Mouse (Mus musculus) kidney, postnatal 25 days (tissue): ENCODE data around the gene Gemin7.
"Not testable (repeated sequence)": the region's sequence is repeated elsewhere in the genome, so short reads cannot be mapped to it uniquely, and the experiment has no call there.

Experiments
- DNase-seq, 2 experiments: peaks; one replicate each; pipeline ENCODE4 v3.0.0; 2021; ENCODE audit warnings: mixed read lengths in 2 of 2

Gene Gemin7

DNA sequence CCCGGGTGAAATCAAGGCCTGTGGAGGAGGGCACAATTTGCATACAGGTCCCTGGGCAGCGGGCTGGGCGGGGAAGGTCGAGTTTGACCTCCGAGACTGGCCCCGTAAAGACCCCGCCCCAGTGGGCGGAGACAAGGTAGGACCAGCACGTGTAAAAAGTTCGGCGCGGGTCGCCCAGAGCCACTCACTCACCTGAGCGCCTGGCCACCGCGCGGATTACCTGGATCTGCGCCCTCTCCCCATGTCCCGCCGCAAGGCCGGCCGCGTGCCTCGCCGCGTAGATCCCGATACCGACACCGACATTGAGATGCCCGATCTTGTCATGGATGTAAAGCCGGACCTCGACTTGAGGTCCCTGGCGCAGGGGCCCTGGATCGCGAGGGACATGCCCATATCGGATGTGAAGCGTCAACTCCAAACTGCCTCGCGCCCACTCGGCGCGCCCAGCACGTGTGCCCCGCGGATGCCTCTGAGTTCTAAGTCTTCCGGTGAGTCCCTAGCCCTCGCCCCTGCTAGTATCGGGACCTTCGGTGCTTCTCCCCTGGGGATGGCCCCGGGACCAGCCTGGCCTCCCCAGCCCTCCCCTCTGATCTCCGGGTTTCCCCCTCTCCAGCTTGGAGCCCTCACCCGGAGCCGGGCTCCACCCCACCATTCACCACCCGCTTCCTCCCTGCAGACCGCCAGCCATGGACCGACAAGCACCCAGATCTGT lies at the start of gene Gemin7, which contains the start of gene Zfp296:
Gene Gemin7 (minus strand): TSS at position 455 of the 712 bp plus-strand sequence.
Gene Zfp296 (plus strand): TSS at position 147 of the 712 bp plus-strand sequence.
- peak; percentile 67 to 79 for DNase-seq

DNA sequence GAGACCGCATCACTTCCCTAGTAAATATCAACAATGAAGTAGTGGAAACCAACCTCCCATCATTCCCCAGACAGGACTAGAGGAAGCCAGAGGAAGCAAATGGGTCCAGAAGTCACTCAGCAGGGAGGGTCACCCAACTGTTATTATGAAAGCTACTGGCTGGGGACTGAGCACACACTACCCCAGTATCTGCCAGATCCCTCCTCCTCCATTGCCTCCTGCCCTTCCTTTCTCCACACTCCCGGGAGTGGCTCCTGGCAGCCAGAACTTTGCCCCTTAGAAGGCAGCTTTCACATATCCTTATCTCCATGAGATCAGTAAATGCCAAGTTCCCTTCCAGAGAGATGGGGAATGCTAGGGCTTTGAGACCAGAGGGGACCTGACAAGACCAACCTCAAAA lies 46.0 kb upstream of the Gemin7 start:
- no peak for DNase-seq

DNA sequence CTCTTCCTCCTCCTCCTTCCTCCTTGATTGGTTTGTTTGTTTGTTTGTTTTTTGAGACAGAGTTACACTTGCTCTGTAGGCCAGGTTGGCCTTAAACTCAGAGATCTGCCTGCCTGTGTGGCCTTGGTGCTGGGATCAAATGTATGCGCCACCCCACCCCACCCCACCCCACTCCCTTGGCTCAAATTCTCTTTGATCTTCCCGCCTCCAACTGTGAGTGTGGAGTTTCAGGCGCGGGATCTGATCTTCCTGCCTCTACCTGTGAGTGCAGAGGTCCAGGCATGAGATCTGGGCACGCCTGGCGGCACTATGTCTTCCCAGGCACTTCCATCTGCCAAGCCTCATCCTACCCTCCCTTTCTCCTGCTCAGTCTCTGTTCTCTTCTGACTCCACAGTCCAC lies 44.8 kb upstream of the Gemin7 start:
- DNase-seq: no peak

DNA sequence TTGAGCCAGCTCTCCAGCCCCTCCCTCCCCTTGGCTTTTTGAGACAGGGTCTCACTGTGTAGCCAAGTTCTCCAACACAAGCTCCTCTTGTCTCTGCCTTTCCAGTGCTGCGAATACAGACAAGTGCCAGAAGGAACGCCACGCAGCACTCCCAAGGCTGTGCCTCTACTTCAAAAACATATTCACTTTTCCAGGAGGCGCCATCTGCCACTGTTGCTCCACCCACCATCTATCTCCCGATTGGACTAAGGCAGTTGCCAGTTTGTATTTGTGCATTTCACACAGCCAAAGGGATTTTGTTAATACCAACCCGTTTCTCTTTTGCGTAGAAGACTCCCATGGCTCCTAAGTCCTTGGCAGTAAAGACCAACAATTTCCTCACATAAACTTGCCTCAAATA lies 43.4 kb upstream of the Gemin7 start:
- DNase-seq: no peak

DNA sequence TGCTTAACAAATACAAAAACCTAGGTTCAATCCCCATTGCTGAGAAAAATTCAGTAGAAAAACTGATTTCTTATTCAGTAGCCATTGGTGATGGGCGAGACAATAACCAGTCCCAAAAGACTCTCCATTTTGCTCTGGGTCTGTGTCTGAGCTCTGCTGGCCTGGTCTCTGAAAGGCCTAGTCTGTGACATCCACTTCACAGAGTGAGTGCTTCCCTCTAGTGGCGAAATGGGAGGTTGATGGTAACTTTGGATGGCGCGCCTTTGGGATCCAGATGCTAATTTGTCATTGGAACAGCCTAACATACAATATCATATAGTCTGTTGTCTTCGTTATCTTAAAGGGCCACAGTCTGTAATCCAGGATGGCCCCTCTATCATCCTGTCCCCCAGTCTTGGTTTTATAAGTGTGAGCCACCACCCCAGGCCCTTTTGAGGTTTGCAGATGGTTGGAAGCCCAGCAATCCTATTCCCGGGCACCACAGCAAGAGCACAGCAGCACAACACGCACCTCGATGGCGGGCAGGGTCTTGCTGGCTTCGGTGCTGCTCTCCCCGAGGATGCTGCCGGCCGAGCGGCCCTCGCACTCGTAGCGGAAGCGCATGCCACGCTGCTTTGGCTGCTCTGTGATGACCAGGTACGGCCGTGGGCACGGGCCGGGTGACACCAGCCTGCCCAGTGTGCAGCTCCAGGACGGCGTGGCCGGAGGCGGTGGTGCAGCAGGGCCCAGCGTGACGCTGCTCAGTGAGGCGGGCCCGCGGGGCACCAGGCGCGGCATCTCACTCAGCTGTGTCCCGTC lies 41.8 kb upstream of the Gemin7 start:
- DNase-seq: peak; percentile 77 to 88

DNA sequence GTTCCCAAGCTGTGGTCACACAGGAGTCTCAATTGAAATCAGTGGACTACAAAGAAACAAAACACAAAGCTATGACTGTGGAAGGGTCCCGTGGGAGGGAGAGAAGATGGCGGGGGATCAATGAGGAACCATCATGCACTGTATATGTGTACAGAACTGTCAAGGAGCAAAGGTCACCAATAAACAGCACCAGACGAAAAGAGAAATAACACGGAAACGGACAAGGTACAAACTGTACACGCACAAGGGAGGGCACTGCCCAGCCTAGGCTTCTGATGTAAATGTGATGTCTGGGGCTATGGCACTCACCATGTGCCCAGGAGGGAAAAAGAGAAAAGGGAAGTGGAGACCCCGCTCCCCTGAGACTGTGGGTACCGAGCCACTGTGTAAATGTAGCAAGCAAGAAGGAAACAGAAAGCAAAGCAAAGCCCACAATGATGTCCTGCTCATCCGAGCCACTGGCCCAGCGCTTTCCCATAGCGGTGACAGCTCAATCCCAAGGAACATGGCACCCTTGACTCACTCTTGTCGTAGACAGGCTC lies 37.7 kb upstream of the Gemin7 start:
- no peak for DNase-seq

DNA sequence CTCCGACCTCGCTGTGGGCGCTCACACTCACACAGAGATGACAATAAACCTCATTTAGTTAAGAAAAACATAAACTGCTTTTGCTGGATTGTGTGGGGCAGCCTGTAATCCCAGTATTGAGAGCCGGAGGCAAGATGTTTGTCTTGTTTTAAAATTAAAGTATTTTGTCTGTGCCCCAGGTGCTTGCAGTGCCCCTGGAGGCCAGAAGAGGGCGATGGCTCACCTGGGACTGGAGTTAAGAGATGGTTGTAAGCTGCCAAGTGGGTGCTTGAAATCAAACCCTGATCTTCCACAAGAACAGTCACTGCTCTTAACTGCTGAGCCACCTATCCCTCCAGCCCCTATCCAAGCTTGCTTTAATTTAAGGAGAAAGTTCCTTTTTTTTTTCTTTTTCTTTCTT lies 33.6 kb upstream of the Gemin7 start:
- DNase-seq: no peak

DNA sequence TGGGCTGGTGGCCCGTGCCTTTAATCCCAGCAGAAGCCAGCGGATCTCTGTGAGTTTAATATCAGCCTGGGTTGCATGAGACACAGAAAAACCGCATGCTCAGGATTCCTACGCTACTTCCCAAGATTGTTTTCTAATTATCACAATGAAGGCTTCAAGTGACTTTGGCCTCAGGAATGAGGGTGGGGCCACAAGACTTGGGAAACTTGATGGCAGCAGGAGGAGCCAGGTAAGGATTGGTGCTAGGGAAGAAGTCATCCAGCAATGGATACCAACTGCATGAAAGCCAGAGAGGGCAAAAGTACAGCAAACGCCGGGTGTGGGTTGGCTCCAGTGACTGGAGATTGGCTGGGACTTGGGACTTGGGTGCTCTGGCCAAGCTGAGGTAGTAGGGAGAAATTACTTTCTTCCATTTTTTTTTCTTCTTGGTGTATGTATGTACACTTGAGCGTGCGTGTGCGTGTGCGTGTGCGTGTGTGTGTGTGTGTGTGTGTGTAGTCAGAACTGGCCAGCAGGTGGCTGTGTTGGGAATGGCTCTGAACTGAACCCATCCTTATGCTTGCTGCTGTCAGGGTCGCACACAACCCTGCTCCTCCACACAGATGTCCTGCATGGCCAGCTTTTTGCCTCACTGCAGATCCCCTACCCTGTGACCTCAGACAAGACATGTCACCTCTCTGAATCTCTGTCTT lies 32.4 kb upstream of the Gemin7 start:
- DNase-seq: peak; percentile 9 to 55

DNA sequence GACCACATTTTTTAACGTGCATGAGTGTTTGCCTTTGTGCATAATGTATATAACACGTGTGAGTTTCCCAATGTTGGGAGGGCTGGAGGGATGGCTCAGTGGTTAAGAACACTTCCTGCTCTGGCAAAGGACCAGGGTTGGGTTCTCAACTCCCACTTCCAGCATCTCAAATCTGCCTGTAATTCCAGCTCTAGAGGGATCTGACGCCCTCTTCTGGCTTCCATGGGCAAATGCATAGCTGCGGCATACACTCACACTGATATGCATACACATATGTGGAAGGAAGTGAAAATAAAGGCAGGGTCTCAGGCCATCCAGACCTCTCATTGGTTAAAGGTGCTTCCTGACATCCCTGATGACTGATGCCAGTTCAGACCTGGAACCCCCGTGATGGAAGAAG lies 29.9 kb upstream of the Gemin7 start:
- no peak for DNase-seq

DNA sequence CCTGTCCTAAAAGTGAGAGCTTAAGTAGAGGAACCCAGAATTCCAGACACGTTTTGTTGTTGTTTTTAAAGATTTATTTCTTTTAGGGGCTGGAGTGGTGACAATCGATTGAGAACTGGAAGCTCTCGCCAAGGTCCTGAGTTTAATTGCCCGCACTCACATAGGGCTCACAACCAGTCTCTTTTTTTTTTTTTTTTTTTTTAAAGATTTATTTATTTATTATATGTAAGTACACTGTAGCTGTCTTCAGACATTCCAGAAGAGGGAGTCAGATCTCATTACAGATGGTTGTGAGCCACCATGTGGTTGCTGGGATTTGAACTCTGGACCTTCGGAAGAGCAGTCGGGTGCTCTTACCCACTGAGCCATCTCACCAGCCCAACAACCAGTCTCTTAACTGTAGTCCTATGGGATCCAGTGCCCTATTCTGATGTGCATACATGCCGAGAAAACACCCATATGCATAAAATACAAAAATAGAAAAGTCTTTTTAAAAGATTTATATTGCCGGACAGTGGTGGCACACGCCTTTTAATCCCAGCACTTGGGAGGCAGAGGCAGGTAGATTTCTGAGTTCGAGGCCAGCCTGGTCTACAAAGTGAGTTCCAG lies 27.3 kb upstream of the Gemin7 start:
- not testable (repeated sequence) for DNase-seq

DNA sequence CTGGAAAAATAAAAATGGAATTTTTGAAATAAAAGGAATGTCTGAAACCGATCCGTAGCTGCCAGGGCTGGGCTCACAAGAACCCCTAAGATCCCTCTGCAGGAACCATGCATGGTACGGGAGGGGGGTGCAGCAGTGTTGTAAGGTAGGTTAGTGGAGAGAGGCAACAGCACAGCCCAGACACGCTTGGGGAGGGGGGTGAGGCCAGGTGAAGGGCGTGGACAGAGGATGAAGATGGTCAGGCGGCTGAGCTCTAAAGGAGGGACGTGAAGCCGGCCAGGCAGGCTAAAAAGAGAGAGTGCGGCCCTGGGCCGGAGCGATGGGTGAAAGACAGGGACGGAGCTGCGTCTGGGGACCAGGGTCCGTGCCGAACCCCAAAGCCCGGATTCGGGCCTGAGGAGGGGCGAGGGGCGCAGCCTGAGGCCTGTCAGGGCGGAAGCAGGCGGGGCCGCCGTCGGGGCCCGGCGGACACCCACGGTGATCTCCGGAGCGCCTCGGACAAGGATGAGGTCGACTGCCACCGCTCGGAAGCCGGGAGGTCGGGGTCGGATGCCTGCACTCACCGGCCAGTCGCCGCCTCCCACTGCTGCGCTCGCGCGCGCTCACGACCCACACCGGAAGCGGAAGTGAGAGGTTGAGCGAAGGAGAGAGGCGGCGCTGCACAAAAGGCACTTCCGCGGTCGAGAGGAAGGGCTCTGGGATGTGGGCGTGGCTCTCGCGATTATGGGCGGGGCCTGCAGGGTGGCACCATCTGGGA lies 26.6 kb upstream of the Gemin7 start, which contains the start of gene Clasrp:
Gene Clasrp (minus strand): TSS at position 638 of the 757 bp plus-strand sequence.
- peak; percentile 98 for DNase-seq

DNA sequence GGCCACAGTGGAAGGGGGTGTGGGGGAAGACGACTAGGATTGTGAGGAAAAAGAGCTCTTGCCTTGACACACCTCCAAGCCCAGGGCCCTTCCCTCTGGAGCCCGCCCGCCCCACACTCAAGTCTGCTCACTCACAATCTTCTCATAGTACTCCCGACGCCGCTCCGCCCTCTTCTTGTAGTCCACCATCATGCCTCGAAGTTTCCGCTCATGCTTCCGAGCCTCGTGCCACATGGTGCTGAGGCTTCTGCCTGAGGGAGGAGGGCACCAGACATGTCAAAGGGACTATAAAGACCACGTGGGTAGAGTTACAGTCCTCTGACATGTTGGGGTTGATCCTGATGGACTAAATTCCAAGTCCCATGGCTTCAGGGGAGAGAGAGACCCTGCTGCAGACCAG lies 25.7 kb upstream of the Gemin7 start:
- no peak for DNase-seq

DNA sequence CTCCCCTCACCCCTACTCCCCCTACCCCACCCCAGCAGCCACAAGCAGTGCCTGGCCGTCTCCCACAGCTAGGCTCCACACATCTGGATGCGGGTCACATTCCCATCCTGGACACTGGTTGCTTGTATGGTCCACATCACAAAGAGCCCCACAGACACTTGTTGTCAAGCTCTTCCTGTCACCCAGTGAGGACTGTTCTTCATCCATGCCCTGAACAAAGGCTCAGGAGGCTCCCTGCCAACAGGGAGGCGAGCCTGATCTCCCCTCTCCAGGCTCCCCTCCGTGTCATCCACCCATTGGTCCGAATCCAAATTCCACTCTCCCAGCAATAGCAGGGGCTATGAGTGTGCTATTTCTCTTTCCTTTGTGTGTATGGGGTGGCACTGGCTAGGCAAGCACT lies 23.2 kb upstream of the Gemin7 start:
- DNase-seq: no peak

DNA sequence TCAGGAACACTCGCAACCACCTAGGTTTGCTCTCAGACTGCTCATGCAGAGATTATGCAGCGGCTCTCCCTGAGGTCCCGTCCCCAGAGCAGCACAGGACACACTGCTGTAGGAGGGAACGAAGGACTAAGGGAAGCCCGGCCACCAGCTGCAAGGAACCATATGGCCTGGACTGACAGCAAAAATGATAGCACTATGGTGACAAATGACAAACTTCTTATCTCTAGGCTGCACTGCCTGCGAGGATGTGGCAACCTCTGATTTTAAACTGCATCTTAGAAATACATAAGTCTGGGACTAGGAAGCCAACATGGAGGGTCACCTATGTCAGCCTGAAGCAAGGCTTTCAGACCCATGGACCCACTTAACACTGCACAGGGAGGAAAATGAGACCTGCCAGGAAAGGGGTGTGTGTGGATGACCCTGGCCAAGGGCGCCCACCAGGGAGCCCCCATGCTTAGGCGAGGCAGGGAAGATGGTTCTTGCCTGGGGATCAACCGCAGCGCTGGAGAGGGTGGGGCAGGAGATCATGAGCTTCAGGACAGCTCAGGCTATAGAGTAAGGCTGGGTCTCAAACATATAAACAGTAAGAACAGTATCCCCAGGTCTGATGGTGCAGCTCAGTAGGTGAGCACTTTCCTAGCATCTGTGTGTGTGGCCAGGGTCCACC lies 15.8 kb upstream of the Gemin7 start:
- no peak for DNase-seq

DNA sequence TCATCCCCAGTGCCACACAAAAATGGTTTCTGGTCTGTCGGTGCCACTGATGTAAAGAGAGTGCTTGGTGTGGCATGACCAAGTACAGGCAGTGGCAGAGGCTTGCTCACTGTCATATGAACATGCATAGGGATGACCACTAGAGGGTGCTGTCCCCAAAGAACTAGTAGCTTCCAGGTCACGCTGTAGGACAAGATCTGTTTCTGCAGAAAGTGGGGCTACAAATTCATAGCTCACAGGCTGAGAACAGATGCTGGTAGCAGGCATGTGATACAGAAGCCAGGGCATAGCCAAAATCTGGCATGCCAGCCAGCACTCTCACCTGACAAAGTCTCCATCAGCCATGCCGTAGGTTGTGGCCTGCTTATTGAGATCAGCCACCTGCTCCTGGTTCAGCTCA lies 12.5 kb upstream of the Gemin7 start:
- peak; percentile 69 to 87 for DNase-seq

DNA sequence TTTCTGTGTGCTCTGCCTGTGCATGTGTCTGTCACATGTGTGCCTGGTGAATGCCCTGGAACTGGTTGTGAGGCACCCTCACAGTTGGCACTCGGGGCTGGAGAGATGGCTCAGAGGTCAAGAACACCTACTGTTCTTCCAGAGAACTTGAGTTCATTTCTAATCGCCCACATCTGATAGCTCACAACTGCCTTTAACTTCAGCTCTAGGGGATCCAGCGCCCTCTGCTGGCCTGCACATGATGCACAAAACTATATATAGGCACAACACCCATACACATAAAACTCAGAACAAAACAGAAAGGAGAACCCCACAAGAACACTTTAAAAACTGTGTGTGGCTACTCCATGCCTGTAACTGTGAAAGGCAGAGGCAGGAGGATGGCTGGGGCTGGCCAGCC lies 11.8 kb upstream of the Gemin7 start:
- peak; percentile 70 to 72 for DNase-seq

DNA sequence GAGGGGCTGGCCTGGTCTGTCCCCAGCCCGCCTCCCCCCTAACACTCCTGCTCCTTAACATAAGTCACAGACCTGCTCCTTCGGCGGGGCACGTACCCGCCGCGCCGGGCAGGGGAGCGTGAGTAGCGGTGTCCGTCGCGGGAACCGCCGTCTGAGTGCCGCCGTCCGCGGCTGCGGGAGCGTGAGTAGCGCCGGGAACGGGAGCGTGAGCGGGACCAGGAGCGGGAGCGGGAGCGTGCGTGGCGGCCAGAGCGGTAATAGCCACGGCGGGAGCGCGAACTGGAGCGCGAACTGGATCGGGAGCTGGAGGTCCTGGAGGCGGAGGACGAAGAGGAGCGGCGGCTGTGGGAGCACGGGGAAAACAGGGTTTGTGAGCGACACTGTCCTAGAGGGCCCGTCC lies 8.9 kb upstream of the Gemin7 start:
- no peak for DNase-seq

DNA sequence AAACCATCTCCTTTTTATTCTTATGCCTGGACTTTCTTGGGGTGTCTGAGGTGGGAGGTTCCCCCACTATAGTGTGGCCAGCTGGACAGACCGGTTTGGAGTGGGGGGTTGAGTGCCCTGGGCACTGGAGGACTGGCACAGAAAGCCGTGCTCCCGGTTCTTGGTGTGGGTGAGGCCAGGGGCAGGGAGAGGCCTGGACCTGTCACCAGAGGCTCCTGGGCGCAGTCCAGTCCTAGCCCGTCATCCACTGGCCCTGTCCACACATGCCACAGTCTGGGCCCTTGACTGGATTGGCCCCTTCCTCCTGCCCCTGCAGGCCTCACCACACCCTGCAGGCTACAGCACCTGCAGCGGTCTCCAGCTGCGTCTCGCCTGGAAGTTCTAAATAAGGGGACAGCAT lies 3.2 kb upstream of the Gemin7 start:
- DNase-seq: no peak

DNA sequence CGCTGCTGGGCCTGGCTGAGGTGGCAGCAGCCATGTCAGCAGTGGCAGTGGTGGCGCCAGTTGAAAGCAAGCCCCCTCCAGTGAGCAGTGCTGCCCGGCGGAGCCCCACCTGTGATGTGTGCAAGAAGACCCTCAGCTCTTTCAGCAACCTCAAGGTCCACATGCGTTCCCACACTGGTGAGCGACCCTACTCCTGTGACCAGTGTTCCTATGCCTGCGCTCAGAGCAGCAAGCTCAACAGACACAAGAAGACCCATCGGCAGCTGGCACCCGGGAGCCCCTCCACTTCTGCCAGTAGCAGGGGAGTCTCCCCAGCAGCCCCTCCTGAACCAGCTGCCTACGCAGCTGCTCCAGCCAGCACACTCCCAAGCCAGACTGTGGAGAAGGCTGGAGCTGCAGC lies 2.4 kb upstream of the Gemin7 start:
- no peak for DNase-seq

DNA sequence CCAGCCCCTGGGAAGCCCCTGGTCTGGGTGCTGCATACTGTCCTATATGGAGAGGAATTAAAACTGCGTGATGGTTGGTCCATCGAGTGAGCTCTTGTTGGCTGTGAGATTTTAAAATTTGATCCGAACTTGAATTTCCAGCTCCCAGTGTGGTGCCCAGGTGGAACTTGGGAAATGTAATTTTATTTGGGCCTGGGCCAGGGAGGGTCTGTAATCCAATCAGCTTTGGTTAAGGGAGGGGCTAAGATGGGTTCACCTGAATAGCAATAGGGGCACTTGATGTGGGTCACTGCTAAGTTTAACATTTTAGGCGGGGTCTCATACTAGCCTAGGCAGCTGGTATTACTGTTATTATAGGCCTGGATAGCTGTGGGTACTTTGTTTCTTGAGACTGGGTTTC lies 1.0 kb upstream of the Gemin7 start:
- DNase-seq: no peak

DNA sequence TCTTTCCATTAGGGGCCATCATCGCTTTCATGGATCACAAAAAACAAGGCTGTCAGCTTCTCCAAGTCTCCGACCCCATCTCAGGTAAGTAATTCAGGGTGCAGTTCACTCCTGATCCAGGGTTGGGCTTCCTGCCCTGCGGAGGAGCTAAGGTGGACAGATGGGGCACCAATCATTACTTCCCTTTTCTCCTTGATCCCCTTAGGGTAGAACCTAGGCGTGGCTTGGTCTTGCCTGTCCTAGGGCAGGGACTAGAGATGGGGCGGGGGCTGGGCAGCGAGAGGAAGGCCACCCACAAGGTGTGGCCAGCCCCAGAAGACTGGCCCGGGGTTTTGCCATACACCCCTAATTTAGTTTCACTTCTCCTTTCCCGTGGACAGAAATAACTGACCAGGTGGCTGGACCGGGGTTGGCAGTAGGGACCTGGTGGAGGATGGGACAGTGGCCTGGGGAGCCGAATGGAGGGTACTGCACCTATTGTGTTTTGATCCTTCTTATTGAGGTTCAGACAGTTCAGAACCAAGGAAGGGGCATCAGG lies 551 bp upstream of the Gemin7 start:
- no peak for DNase-seq
